Comparison of ENCODE assay signal across 11 mouse cellular contexts in the genomic region with DNA sequence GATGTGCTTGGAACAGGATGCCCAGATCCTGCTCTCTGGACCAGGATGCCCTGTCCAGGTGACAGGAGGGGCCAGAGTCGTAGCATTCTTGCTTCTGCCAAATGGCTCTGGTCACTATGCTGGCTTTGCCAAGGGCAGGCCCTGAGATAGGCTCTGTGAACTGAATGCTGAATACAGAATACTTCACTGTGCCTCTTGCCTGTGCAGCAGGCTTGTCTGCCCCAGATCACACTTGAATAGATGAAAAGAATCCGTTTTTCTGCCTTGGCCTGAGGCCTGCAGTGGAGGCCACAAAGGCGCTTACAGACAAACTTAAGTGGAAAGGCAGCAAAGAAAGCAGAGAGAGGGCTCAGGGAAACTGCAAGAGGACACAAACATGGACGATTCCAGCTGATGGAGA.
A peak's percentile ranks its signal among the peaks of the same experiment; 100 is the strongest.
DNase-seq lines count a peak whose midpoint lies in the region; ATAC-seq and TF ChIP-seq lines count a peak whose summit lies in the region.
"Had no signal": no experiment of that assay in that cellular context is flagged by ENCODE, and none has a peak within 500 bp of the region (broad histone marks: within the 10 kb centered on the region; RNA-seq: fewer than 3 reads in every experiment).

No protein-coding gene starts in this region.

- WGBS in neural tube, embryonic 13.5 days: 50% methylated on average over 4 of the region's 4 CpGs
- 57% methylated on average over 4 of the region's 4 CpGs for WGBS in olfactory bulb, adult 2 months
- whole genome bisulfite sequencing in lung, adult 2 months: 61% methylated on average over 4 of the region's 4 CpGs

- H3K36me3 ChIP-seq in neural tube, embryonic 13.5 days: no peaks in the 10 kb centered on the region
- H3K36me3 ChIP-seq: embryonic facial prominence, embryonic 15.5 days; liver, embryonic 13.5 days had no signal

- no peak for TF ChIP-seq POLR2A in olfactory bulb, adult 2 months (IDR thresholded peaks at IDR 0.05; ENCODE audit: insufficient read depth, low read depth, low read length)
- no peak for TF ChIP-seq POLR2A in lung, adult 2 months (IDR thresholded peaks at IDR 0.05; ENCODE audit: borderline replicate concordance, extremely low read depth, low read depth, low read length)

- DNase-seq in cerebellum, postnatal 10 days: peak; percentile 53 to 72
- DNase-seq in cerebellum, adult 8-10 months: no peak
- DNase-seq in neural tube, embryonic 10.5 days (ENCODE audit: extremely low spot score, low spot score): no peak
- peak; percentile 41 to 54 for DNase-seq in layer of hippocampus, postnatal 36 days
- no peak for DNase-seq in lung, postnatal 10 days
- DNase-seq in lung, adult 2 months: no peak
- DNase-seq: kidney, adult 9 months; liver, embryonic 13.5 days had no signal

- H3K27ac ChIP-seq in neural tube, embryonic 13.5 days (replicated peaks): peak overlapping the region; percentile 71
- H3K27ac ChIP-seq in olfactory bulb, adult 2 months (ENCODE audit: insufficient read depth, low read depth, low read length): 0 out of 2 replicates have a peak overlapping the region, but pooled peaks have one; percentile 7
- H3K27ac ChIP-seq: embryonic facial prominence, embryonic 15.5 days; liver, embryonic 13.5 days had no signal

- TF ChIP-seq CTCF in olfactory bulb, adult 2 months (IDR thresholded peaks at IDR 0.05; ENCODE audit: insufficient read depth, low read depth, low read length): no peak
- TF ChIP-seq CTCF in lung, adult 2 months (IDR thresholded peaks at IDR 0.05; ENCODE audit: insufficient read depth, low read length): no peak

- no peak overlapping the region for H3K4me3 ChIP-seq in neural tube, embryonic 13.5 days
- H3K4me3 ChIP-seq in olfactory bulb, adult 2 months (ENCODE audit: insufficient read depth, low read depth, low read length): no peak overlapping the region
- no peak overlapping the region for H3K4me3 ChIP-seq in lung, adult 2 months (replicated peaks; ENCODE audit: extremely low read depth, low read depth, low read length)
- H3K4me3 ChIP-seq: embryonic facial prominence, embryonic 15.5 days; liver, embryonic 13.5 days had no signal

- H3K4me1 ChIP-seq in neural tube, embryonic 13.5 days (replicated peaks): peaks cover 31% of the 10 kb centered on the region
- H3K4me1 ChIP-seq in olfactory bulb, adult 2 months (ENCODE audit: control insufficient read depth, insufficient read depth, low read length): peaks cover 5% of the 10 kb centered on the region; the same call in 1 of the 2 replicates
- H3K4me1 ChIP-seq in lung, adult 2 months (ENCODE audit: control insufficient read depth, insufficient read depth, low read length): no peaks in the 10 kb centered on the region
- H3K4me1 ChIP-seq: liver, embryonic 13.5 days had no signal

- H3K9ac ChIP-seq in neural tube, embryonic 13.5 days: 0 out of 2 replicates have a peak overlapping the region, but pooled peaks have one; percentile 17
- H3K9ac ChIP-seq: embryonic facial prominence, embryonic 15.5 days; liver, embryonic 13.5 days had no signal

- H3K27me3 ChIP-seq in neural tube, embryonic 13.5 days: no peaks in the 10 kb centered on the region
- H3K27me3 ChIP-seq: embryonic facial prominence, embryonic 15.5 days; liver, embryonic 13.5 days had no signal

- peak overlapping the region; percentile 30; the same call in 1 of the 2 replicates for H3K4me2 ChIP-seq in neural tube, embryonic 13.5 days
- H3K4me2 ChIP-seq: embryonic facial prominence, embryonic 15.5 days; liver, embryonic 13.5 days had no signal

- ATAC-seq in neural tube, embryonic 13.5 days (ENCODE audit: low read depth): peak; percentile 75; the same call in 1 of the 2 replicates

- H3K9me3 ChIP-seq in neural tube, embryonic 13.5 days: peaks cover 2% of the 10 kb centered on the region; the same call in 1 of the 2 replicates
- H3K9me3 ChIP-seq: embryonic facial prominence, embryonic 15.5 days; liver, embryonic 13.5 days had no signal

Comparison
In these comparisons a context has a peak if more than half of its experiments do, and no peak if none do; other contexts are left out.
1. DNase-seq: peak in cerebellum, postnatal 10 days (2 of 2) and layer of hippocampus, postnatal 36 days (2 of 2); none in cerebellum, adult 8-10 months (single experiment), neural tube, embryonic 10.5 days (single experiment), lung, postnatal 10 days (single experiment) and lung, adult 2 months (single experiment).